Mouse (Mus musculus) neural tube, postnatal 0 days (tissue): ENCODE measurements around the gene Nos2. TPM values are rescaled to one million over a fixed set of nuclear protein-coding genes. Genes with fewer than 3 reads are reported as not detected.

Experiments used
- polyA plus RNA-seq: library from polyadenylated mRNA; unstranded; fragments of >200 nt; fragmentation: Nextera tagmentation; extraction: Ambion mirVana; gene quantifications from 2 replicates; pipeline ENCODE4 v1.2.1, GENCODE M21; 2015

Gene Nos2
- polyA plus RNA-seq, result 0.61 and 0.78 TPM in 2 replicates

GRCm38 (mm10) chr11:78920411-78920939, at the start of gene Nos2:
Gene Nos2, plus strand, starts transcription at chr11:78920787.

DNA sequence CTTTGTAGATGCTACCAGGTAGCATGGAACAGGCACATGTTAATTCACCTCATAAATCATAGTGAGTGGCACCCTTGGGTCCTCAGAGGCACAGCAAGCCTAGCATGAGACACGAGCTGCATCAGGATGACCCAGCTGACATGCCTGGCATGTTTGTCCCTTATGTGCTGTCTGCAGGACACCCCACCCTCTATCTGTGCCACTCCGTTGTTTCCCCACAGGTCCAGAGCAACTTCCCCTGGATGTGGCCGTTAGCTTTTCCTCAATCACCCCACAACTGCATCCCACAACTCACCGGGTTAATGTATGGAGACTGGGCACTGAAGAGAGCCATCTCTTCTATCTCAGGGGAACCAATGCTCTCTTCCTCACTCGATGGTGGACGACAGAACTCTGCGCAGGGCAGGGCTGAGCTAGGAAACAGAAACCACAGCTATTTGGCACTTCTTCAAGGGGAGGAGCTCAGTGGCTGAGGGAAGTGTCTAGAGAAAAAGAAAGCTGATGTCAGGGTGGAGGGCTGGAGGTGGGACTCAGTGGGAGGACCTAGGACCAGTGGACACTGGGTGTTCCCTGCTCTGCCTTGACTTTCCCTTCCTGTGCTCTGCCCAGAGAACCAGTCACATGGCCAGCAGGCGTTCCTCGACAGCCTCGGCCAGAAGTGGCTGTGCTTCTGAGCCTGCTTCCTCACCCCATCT, 64.0 kb downstream of the Nos2 start, which contains the start of gene Lgals9:
Lgals9 (minus strand) TSS at position 464 of the 695 bp plus-strand sequence.

Other genes with a start within 250 kb of the Nos2 start
- 19.9 and 21.2 TPM in 2 replicates for gene Nlk, start 223.4 kb upstream of the Nos2 start, polyA plus RNA-seq
- 39.6 and 42.6 TPM in 2 replicates for gene Ccnq, start 169.1 kb upstream of the Nos2 start, polyA plus RNA-seq
- 45.1 and 50.3 TPM in 2 replicates for gene Lyrm9, start 94.2 kb upstream of the Nos2 start, polyA plus RNA-seq
- gene Lgals9, start 64.2 kb downstream of the Nos2 start, polyA plus RNA-seq, result 29.0 and 29.2 TPM in 2 replicates
- gene Ksr1, start 225.6 kb downstream of the Nos2 start, polyA plus RNA-seq, result 3.3 and 4.0 TPM in 2 replicates